Mouse (Mus musculus) cerebellum, postnatal 36 days (tissue): Measurements from ENCODE around the gene Sdccag8.

Source experiments
- DNase-seq, 2 experiments: peaks; one replicate each; pipeline ENCODE4 v3.0.0; 2021 to 2022; ENCODE audit warnings: mixed read lengths in 2 of 2

Gene Sdccag8

DNA sequence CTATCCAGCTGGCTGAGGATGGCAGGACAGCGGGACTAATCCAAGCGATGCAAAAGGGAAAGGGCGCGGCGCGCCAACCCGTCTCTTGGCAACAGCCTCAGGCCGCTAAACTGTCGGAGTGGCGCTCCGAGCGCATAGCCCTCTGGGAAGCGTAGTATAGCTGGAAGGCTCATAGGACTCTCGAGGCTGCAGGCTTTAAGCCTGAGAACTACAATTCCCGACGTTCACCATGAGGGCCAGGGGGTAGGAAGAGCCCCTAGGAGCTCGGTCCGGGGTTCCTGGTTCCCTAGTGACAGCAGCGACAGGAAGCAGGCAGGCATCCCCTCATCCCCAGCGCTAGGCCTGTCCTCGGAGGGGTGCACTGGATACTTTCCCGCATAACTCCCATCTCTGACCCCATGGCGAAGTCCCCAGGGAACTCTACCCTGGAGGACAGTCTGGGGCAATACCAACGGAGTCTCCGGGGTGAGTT is at the start of gene Sdccag8:
Sdccag8 (plus strand) TSS at position 70 of the 472 bp plus-strand sequence.
- DNase-seq, result peak; percentile 88 to 91

DNA sequence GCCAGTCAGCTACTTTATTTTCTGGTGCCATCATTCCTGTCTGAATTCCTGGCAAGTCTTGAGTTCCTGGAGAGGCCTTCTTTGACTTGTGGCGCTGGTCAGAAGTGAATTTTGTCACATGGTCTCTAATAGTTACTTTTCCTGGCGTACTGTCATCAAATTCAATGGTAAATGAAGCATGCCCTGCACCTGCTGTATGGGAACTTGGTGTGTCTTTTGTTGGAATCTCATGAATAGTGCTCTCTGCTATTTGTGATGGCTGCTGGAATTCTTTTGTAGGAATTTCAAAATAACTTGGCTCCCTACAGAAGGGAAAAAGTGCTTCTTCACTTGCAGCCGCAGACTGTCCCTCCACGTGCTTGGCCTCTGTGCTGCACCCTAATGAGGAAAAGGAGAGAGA is 39.9 kb upstream of the Sdccag8 start:
- DNase-seq, result no peak

DNA sequence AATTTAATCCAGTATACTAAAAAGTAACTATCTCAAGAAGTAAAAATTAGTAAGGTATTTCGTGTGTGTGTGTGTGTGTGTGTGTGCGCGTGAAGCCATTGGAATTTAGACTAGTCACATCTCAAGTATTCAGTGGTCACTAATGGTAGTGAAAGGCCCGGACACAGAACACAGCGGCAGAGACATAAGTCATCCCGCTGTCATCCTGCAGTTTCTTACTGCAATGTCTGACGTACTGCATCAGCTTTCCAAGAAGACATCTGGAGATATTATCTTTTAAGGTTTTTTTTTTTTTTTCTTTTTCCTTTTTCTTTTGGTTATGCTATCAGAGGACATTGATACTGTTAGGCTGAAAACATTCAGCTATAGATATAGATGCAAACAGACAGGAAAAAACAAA is 25.1 kb upstream of the Sdccag8 start:
- no peak for DNase-seq

DNA sequence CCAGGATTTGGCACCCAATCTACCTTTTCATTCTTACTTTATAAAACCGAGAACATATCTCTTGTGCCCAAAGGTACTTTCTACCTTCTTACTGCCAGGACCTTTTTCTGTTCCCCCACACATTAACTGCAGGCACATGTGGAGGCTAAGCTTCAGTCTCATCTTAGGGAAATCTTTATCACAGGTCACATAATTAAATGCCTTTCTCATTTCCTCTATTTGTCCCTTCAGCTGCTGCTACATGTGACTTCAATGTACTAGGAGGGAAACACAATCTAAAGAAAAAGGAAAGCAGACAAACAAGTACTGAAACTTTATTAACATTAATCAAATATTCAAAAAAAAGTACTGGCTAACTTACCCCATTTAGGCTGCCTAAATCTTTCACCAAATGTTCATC is 22.3 kb upstream of the Sdccag8 start:
- DNase-seq, result no peak

DNA sequence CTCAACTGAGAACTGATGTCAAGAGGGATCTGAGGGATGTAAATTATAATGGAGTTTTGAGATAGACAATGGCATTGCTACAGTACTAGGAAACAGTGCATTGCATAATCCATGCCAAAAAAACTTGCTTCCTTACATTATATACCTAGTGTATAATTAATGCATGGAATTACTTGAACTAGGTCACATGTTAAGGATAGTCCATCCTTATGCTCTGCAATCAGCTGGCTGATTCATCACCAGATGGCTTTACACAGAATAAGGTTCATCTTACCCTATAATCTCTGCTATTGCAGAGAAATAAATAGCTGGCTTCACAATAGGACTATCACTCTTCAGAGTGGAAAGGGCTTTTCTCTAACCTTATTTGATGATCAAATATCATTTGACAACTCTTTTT is 15.8 kb upstream of the Sdccag8 start:
- no peak for DNase-seq

DNA sequence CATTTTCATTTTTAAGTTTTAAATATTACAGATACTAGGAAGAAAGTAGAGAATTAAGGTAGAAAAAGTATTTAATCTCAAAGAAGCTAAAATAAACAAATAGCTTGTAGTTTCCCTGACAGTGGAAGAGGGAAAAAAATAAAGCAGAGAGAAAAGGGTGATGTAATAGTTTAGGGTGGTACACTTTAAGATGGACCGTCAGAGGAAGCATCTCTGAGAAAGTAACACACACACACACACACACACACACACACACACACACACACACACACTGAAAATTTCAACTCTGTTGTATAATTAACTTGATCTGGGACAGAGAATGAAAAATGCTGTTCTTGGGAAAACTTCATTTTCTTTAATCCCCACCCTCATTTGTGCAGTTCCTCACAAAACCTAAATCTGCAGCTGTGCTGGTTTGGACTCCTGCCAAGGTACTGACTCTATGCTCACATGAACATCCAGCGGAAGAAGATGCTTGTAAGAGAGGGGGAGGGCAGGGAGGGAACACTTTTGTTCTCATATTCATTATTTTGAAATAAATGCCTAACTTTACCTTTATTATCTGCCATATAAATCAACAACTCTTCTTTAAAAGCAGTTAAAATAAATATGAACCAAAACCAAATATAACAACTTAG is 13.6 kb upstream of the Sdccag8 start:
- DNase-seq, result no peak

DNA sequence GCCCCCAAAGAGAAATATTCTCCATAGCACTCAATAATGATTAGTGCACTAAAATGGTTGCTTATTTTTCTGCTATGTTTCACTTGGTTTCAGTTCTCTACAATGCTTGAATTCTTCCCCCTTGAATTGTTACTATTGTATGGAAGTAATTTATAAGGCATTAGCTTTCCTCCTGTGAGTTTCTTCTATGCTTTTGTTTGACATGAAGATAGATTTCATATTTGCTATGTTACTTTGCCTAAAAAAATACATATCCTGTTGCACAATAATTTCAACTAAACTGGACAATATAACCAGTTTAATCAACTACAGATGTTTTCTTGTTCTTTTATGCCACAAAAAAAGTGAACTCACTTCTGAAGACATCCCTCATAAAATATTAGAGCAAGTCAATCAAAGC is 4.3 kb upstream of the Sdccag8 start:
- no peak for DNase-seq

DNA sequence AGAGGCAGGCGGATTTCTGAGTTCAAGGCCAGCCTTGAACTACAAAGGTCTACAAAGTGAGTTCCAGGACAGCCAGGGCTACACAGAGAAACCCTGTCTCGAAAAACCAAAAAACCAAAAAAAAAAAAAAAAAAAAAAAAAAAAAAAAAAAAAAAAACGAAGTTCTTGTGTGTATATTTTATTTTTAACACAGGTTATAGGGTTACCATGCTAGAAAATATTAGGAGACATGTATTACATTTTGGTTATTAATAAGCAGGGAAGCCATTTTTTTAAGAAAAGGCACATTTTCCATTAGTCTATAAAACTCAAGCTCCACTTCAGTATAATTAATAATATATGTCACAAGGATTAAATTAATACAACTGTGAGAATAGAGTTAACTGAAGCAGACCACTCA is 2.6 kb upstream of the Sdccag8 start:
- DNase-seq, result no peak

DNA sequence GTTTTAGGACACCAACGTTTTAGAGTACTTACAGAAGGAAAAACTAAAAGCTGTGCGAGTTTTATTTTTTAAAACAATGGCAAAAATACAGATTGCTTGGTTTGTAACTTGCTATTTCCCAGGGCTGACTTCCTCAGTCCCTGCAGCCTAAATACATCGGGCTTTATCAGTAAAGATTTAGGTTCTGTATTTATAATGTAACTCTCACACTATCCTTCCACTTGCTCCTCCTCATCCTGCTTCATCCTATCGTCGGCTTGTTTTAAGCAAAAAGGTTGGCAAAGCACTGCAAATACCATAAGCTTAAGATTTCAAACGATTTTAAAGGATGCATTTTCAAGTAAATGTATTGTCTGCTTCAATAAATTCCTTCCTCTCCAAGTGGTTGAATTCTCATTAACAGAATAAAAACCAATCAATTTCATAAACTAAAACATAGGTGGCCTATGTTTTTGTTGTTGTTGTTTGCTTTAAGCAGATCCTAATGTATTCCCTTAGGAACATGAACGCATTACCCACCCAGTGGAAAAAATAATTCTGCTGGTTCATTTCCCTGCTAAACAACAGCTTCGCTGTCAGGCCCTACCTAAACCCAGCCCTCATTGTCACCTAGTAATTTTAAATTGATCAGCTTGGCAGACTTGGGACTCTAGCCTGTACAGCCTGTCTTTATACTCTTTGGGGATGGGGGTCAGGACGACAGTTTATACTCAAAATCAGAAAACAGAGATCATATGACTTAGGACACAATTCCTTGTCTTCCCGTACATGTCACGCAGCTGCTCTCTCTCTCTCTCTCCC is 1.8 kb upstream of the Sdccag8 start:
- DNase-seq, result peak in 1 of 2 experiments; percentile 21

DNA sequence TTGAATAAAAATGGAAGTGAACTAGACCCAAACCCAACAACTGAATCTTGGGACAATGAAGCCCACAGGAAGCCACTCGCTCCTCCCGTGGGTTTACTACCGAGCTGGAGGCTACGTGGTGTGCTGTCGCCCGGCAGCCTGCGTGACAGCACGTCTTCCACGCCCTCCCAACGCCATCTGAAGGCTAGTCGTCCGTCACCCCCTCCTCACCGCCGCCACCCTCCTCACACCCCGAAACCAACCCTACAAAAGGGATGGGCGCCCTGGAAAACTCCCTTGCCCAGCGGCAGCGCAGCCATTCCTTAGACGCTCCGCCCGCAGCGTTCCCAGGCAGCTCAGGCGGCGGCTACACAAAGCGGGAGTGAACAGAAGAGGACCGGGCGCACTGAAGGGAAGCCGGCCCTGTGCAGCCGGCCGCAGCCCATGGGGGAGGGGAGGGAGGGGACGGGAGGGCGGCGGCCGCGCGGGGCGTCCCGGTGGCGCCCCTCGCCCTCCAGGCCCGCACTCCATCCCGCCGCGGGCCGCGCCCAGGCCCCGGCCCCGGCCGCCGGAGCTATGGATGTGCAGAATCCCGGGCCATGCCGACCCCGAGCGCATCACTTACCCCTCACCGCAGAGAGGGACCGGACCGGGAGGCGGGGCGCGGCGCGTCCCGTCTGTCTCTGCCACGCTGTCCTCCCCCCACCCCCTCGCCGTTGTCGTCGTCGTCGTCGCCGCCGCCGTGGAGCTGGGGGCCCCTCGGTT is 996 bp upstream of the Sdccag8 start:
- DNase-seq, result peak; percentile 71 to 72

DNA sequence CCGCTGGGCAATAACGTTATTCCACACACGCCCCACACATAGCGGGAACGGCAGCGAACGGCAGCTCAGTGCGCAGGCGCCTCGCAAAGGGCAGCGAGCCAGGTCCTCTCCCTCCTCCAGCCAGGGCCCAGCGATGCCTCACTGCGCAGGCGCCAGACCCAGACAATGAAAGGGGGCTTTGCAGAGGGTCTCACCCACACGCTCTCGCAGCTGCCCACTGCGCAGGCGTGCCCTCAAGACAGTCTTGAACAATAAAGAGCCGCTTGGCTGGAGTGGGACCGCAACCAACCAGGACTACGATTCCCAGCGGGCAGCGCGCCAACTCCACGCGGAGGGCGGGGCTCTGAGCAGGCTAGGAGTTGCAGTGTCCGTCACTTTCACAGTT is 432 bp upstream of the Sdccag8 start, which contains the start of gene Cep170:
Cep170 (minus strand) TSS at position 32 of the 385 bp plus-strand sequence.
- peak; percentile 98 to 99 for DNase-seq

DNA sequence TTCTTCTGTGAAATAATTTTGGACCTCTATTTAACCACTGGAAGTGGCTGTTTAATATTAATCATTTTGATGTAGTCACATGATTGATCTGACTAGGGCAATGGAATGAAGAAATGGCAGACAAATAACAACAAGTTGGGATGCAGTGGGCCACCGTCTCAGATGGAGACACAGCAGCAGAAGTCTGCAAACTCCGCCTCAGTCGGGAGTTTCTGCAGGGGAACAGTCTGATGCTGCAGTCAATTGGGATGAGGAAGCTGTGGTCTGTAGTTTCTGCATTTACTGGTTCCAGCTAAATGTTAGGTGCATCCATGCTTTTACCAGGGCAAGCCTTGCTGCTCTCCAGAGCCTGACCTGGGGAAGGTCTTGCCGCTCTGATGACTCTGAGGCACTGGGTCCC is 2.3 kb downstream of the Sdccag8 start:
- no peak for DNase-seq

DNA sequence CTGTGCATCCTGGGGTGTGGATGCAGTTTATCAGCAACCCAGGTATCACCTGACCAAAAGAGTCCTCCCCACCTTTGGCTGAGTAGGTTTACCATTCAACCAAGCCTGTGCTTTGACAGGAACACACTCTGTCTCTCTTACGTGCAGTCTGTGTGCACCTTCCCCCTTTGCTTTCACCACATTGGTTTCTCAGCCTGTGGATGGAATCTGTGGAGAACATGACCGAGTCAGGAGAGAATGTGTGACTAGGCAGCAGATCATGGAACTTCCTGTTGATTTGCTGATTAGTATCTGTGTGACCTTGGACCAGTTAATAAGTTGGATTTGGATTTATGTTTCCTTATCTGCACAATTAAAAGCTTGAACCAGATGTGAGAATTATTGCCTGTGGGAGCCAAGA is 3.7 kb downstream of the Sdccag8 start:
- no peak for DNase-seq

DNA sequence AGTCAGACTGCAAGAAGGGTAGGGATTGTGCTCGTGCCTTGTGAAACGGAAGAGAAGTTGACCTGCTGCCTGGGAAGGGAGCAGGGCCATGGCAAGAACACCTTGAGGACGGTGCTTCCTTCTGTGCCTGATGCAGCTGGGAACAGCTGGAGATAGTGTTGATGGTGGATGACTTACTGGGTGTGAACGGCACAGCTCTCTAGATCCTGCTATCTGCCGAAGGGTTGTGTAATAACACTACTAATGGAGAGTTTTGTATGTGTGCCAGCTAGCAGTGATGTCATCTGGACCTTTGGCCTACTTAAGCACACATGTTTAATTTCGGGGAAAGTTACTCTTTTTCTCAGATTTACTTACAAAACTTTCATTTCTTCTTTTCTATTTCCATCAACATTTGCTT is 4.3 kb downstream of the Sdccag8 start:
- DNase-seq, result no peak

DNA sequence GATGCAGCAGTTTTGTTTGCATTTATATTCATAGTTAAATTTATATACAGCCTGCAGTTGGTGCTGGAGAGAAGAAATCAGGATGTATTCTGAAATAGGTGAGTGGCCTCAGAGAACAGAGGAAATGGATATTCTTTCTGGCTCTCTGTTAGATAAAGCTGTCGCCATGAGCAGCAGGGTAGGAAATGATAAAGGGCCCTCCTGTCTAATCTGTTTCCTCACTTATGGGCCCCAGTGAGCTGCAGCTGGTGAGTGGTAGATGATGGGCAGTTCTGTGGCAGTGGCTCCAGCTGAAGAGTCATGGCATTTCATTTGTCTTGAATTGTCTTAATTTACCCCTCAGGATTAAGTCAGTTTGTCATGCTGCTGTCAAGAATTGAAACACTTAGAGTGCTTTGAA is 7.5 kb downstream of the Sdccag8 start:
- no peak for DNase-seq

DNA sequence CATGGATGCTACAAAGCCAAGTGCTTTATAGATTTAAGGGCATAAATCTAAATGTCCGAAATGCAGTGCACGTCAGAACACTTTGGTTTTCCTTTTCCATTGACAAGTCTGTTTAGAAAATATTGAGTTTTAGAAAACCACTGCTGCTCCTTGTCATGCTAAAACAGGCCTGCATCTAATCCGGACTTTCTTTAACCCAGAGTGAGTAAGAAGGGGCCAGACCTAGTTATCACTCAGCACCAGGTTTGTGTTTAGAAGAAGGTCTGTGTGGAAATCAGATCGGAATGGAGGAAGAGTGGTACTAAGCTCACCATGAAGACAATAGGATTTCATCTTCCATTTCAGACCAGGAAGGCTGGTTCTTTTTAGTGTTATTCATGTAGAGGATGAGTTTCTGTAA is 8.5 kb downstream of the Sdccag8 start:
- DNase-seq, result no peak

DNA sequence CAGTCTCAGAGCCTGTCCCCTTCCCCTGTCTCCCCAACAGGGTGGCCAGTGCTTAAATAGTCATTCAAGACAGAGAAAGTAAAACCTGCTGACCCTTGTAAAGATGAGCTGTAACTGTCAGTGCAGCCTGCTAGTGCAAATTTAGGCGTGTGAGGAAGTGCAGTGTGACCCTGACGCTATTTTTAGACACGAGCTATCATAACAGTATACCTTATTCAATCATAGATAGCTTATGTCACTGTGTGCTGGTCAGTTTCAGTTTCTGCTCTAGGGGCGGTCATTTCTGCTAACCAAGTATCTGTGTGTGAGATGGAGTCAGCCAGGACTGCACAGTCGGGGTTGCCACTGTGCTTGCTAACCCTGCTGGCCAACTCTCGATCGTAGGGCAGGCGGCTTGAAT is 9.4 kb downstream of the Sdccag8 start:
- no peak for DNase-seq

DNA sequence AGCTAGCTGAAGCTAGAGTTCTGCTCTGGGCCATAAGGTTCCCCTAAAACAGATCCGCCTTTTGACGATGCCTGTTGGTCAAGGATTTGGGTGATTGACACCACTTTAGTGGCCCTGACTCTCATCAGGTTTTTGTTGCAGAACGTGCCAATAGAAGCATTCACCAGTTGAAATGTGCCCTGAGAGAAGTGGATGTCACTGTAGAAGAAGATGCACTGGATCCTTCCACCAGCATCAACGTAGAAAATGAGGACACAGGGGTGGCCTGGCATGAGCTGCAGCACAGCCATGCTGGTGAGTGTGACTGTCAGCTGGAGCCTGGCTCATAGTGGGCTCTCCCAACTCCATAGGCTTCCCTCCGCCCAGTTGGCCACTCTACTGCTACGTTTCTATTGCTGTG is 10.2 kb downstream of the Sdccag8 start:
- no peak for DNase-seq

DNA sequence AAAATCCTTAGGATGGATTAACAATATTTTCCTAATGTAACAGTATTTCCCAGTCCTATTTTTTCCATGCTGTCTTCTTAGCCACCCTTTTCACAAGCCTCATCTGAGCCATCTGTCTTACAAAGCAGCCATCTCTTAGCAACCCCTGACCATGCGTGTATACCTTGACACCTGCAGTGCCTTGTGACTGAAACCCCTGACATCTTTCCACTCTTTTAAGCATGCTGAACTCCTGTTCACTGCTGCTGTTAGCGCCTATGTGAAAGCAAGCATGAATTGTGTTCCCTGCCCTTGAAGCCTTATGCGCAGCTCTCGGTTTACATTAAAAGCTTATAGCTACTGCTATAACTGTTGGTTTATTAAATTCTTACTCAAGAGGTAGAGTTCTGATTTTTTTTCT is 10.6 kb downstream of the Sdccag8 start:
- no peak for DNase-seq

DNA sequence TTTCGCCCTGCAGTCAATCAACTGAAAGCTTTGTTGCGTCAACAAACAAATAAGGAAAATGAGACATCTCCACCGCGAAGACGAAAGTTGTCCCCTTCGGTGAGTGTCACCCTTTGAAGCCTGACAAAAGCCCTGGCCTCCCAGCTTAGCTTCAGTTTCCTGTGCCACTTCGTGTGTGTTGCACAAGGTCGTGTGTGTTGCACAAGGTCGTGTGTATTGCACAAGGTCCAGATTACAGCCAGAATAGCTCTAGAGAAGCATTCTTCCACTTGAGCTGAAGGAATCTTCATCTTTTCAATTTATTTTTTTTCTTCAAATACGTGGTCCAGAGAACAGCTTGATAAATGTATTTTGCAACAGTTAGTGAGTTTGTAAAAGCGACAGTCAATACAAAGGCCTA is 11.7 kb downstream of the Sdccag8 start:
- DNase-seq, result no peak

DNA sequence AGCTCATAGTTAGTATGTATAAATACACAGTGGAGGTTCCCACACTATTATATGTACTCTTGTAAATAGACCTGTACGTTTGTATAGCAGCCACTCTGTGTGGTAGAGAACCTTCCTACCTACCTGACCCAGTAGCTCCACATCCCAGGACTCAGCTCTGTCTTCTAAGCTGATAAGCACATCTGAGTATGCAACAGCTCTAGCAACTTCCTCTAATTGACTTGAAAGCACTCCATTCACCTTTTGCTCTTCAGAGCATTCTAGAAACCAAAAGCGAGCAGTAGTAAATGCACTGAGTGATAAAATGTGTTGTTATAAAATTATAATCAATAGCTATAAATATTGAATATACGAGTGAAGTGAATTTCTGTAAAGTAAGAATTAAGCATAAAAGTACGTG is 12.5 kb downstream of the Sdccag8 start:
- DNase-seq, result no peak

DNA sequence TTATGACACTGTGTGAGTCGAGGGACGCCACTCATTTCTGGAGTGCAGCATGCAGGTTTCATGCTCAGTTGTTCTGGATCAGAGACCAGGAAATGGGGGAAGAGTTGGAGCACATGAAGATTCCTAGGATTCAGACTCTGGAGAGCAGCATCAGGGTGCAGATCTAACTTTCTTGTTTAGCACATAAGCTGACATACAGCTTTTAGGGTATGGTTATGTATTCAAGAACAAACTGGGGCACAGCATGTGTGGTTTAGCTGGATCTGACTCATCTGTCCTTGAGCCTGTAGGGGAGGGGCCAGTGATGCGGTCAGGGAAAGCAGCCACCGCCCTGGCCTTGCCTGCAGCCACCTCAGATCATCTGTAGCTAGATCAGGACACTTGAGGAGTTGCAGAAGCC is 12.9 kb downstream of the Sdccag8 start:
- no peak for DNase-seq

DNA sequence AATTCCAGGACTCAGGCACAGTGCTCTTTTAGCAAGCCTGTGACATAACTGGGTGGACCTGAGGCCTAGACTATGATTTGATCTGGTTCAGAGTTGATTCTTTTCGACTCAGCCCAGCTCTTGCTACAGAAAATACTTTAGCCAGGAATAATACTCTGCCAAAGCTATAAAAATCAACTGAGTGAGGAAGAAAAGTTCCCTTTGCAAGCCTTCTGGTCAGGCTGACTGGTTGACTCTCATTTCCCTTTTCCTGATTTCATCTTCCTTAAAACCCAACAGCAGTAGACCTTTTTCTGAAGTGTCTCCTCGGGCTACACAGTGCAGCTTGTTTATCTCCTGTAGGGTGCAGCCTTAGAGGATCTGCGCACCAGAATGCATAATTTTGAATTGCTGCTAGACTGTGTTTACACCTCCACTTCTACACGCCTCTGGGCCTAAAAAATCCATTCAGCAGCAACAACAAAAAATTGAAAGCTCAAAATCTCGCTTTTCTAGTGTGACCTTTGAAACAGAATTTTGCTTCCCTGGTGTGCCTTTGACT is 13.6 kb downstream of the Sdccag8 start:
- DNase-seq, result no peak
